Mouse (Mus musculus) MEL (cell line): ENCODE results near the gene Ppox. TPM values are rescaled to one million over a fixed set of nuclear protein-coding genes. Genes with fewer than 3 reads are reported as not detected.

Experiments
- DNase-seq: peaks from one replicate; pipeline ENCODE4 v3.0.0; 2011; ENCODE audit warnings: low read depth, low spot score
- H3K27ac ChIP-seq: 2 replicates; pipeline ENCODE4 v1.5.1; 2012; ENCODE audit warnings: low read depth, mild to moderate bottlenecking, control low read depth, low read length, moderate library complexity; ENCODE audit not compliant: control insufficient read depth
- H3K27me3 ChIP-seq, 2 experiments: fragments of 150-350 bp in 1 of 2; sonication (generic) in 1 of 2; 2 replicates each; pipeline ENCODE4 v1.6.1; 2012; ENCODE audit warnings: low read length in 2 of 2, mild to moderate bottlenecking in 2 of 2, improper control_type of control experiment in 1 of 2, moderate library complexity in 1 of 2; ENCODE audit not compliant: insufficient read depth in 2 of 2, control insufficient read depth in 1 of 2
- H3K36me3 ChIP-seq, 2 experiments: 2 replicates each; pipeline ENCODE4 v1.6.1; 2012 to 2014; ENCODE audit warnings: low read length in 2 of 2, improper control_type of control experiment in 1 of 2, inconsistent platforms in 1 of 2, mild to moderate bottlenecking in 1 of 2; ENCODE audit not compliant: insufficient read depth in 2 of 2, control insufficient read depth in 1 of 2
- H3K4me1 ChIP-seq, 2 experiments: fragments of 150-350 bp in 1 of 2; sonication (generic) in 1 of 2; 2 replicates each; pipeline ENCODE4 v1.6.1; 2012; ENCODE audit warnings: low read length in 2 of 2, improper control_type of control experiment in 1 of 2, mild to moderate bottlenecking in 1 of 2; ENCODE audit not compliant: insufficient read depth in 2 of 2, control insufficient read depth in 1 of 2
- H3K4me3 ChIP-seq, 2 experiments: fragments of 150-350 bp in 1 of 2; sonication (generic) in 1 of 2; 2 replicates each; pipeline ENCODE4 v1.5.1; 2012; ENCODE audit warnings: low read depth in 2 of 2, low read length in 2 of 2, mild to moderate bottlenecking in 2 of 2, moderate library complexity in 2 of 2, control low read depth in 1 of 2, improper control_type of control experiment in 1 of 2; ENCODE audit not compliant: control insufficient read depth in 1 of 2, insufficient read depth in 1 of 2
- H3K79me2 ChIP-seq: 2 replicates; pipeline ENCODE4 v1.6.1; 2012; ENCODE audit warnings: mild to moderate bottlenecking, low read length, moderate library complexity; ENCODE audit not compliant: control insufficient read depth, poor library complexity, insufficient read depth
- H3K9ac ChIP-seq: 2 replicates; pipeline ENCODE4 v1.6.1; 2012; ENCODE audit warnings: low read depth, mild to moderate bottlenecking, control low read depth, low read length, moderate library complexity; ENCODE audit not compliant: control insufficient read depth, poor library complexity, severe bottlenecking
- H3K9me3 ChIP-seq: fragments of 150-350 bp; sonication (generic); replicated peaks from 2 replicates; pipeline ENCODE4 v1.6.1; 2012; ENCODE audit warnings: mild to moderate bottlenecking, low read length, improper control_type of control experiment, moderate library complexity; ENCODE audit not compliant: insufficient read depth
- CHD1 ChIP-seq: IDR thresholded peaks from 2 replicates; pipeline ENCODE4 v1.6.1; 2012; ENCODE audit warnings: low read depth, mild to moderate bottlenecking, inconsistent platforms, low read length, improper control_type of control experiment
- CHD2 ChIP-seq: IDR thresholded peaks from 2 replicates; pipeline ENCODE4 v1.6.1; 2011; ENCODE audit warnings: low read length, improper control_type of control experiment
- CTCF ChIP-seq, 3 experiments: IDR thresholded peaks in 2 of 3; conservative IDR thresholded peaks in 1 of 3; 2 replicates each; pipeline ENCODE4 v1.5.1; 2011 to 2012; ENCODE audit warnings: low read length in 3 of 3, low read depth in 2 of 3, mild to moderate bottlenecking in 2 of 3, improper control_type of control experiment in 1 of 3, inconsistent platforms in 1 of 3, mixed read lengths in 1 of 3, moderate library complexity in 1 of 3; ENCODE audit not compliant: control insufficient read depth in 1 of 3, insufficient read depth in 1 of 3, poor library complexity in 1 of 3, severe bottlenecking in 1 of 3
- E2F4 ChIP-seq: IDR thresholded peaks from 2 replicates; pipeline ENCODE4 v1.6.1; 2011; ENCODE audit warnings: low read depth, low read length, improper control_type of control experiment, borderline replicate concordance
- ELF1 ChIP-seq: IDR thresholded peaks from 2 replicates; pipeline ENCODE4 v1.6.1; 2014; ENCODE audit warnings: low read depth, mild to moderate bottlenecking, inconsistent platforms, low read length, improper control_type of control experiment, moderate library complexity
- EP300 ChIP-seq, 2 experiments: IDR thresholded peaks; 2 replicates each; pipeline ENCODE4 v1.6.1; 2011; ENCODE audit warnings: improper control_type of control experiment in 2 of 2, low read length in 2 of 2, low read depth in 1 of 2, mild to moderate bottlenecking in 1 of 2
- ETS1 ChIP-seq: IDR thresholded peaks from 2 replicates; pipeline ENCODE4 v1.6.1; 2012; ENCODE audit warnings: low read depth, mild to moderate bottlenecking, inconsistent platforms, low read length, improper control_type of control experiment, moderate library complexity
- GABPA ChIP-seq: IDR thresholded peaks from 2 replicates; pipeline ENCODE4 v1.6.1; 2012; ENCODE audit warnings: low read depth, mild to moderate bottlenecking, inconsistent platforms, low read length, improper control_type of control experiment, moderate library complexity
- GATA1 ChIP-seq: IDR thresholded peaks from 2 replicates; pipeline ENCODE4 v1.6.1; 2011; ENCODE audit warnings: low read depth, low read length, improper control_type of control experiment
- MAFK ChIP-seq: IDR thresholded peaks from 2 replicates; pipeline ENCODE4 v1.6.1; 2011; ENCODE audit warnings: low read depth, mild to moderate bottlenecking, low read length, improper control_type of control experiment, borderline replicate concordance
- MAX ChIP-seq: IDR thresholded peaks from 2 replicates; pipeline ENCODE4 v1.6.1; 2011; ENCODE audit warnings: low read length, improper control_type of control experiment
- MXI1 ChIP-seq: IDR thresholded peaks from 2 replicates; pipeline ENCODE4 v1.6.1; 2011; ENCODE audit warnings: mild to moderate bottlenecking, low read depth, low read length, improper control_type of control experiment
- MYC ChIP-seq: IDR thresholded peaks from 2 replicates; pipeline ENCODE4 v1.6.1; 2011; ENCODE audit warnings: low read depth, mild to moderate bottlenecking, low read length, improper control_type of control experiment, moderate library complexity
- NELFE ChIP-seq: IDR thresholded peaks from 2 replicates; pipeline ENCODE4 v1.6.1; 2011; ENCODE audit warnings: low read depth, low read length, improper control_type of control experiment
- NRF1 ChIP-seq: IDR thresholded peaks from 2 replicates; pipeline ENCODE4 v1.6.1; 2014; ENCODE audit warnings: low read depth, mild to moderate bottlenecking, inconsistent platforms, low read length, improper control_type of control experiment, moderate library complexity; ENCODE audit not compliant: poor library complexity, insufficient read depth, severe bottlenecking
- POLR2A ChIP-seq, 2 experiments: IDR thresholded peaks; 2 replicates each; pipeline ENCODE4 v1.6.1; 2011 to 2012; ENCODE audit warnings: low read length in 2 of 2, mild to moderate bottlenecking in 2 of 2, control low read depth in 1 of 2, improper control_type of control experiment in 1 of 2, low read depth in 1 of 2, moderate library complexity in 1 of 2; ENCODE audit not compliant: control insufficient read depth in 1 of 2, insufficient read depth in 1 of 2, poor library complexity in 1 of 2
- POLR2AphosphoS2 ChIP-seq: IDR thresholded peaks from 2 replicates; pipeline ENCODE4 v1.6.1; 2011; ENCODE audit warnings: low read length, improper control_type of control experiment
- POLR2AphosphoS5 ChIP-seq: IDR thresholded peaks from 2 replicates; pipeline ENCODE4 v1.6.1; 2012; ENCODE audit warnings: low read depth, borderline replicate concordance, mild to moderate bottlenecking, inconsistent platforms, low read length, moderate library complexity, mixed read lengths
- RAD21 ChIP-seq: IDR thresholded peaks from 2 replicates; pipeline ENCODE4 v1.6.1; 2011; ENCODE audit warnings: mild to moderate bottlenecking, low read depth, low read length, improper control_type of control experiment
- RCOR1 ChIP-seq: IDR thresholded peaks from 2 replicates; pipeline ENCODE4 v1.6.1; 2012; ENCODE audit warnings: low read depth, mild to moderate bottlenecking, inconsistent platforms, low read length, improper control_type of control experiment
- SIN3A ChIP-seq: IDR thresholded peaks from 2 replicates; pipeline ENCODE4 v1.6.1; 2012; ENCODE audit warnings: low read length, improper control_type of control experiment, inconsistent platforms
- SMC3 ChIP-seq: IDR thresholded peaks from 2 replicates; pipeline ENCODE4 v1.6.1; 2011; ENCODE audit warnings: low read depth, low read length, improper control_type of control experiment
- TAL1 ChIP-seq: IDR thresholded peaks from 2 replicates; pipeline ENCODE4 v1.6.1; 2012; ENCODE audit warnings: mild to moderate bottlenecking, inconsistent platforms, low read length, moderate library complexity, mixed read lengths
- TBP ChIP-seq: IDR thresholded peaks from 2 replicates; pipeline ENCODE4 v1.8.0; 2011; ENCODE audit warnings: low read depth, low read length, improper control_type of control experiment
- TCF12 ChIP-seq: IDR thresholded peaks from 2 replicates; pipeline ENCODE4 v1.6.1; 2014; ENCODE audit warnings: low read depth, mild to moderate bottlenecking, inconsistent platforms, low read length, improper control_type of control experiment, moderate library complexity
- UBTF ChIP-seq: IDR thresholded peaks from 2 replicates; pipeline ENCODE4 v1.6.1; 2012; ENCODE audit warnings: low read depth, mild to moderate bottlenecking, inconsistent platforms, low read length, improper control_type of control experiment, moderate library complexity, borderline replicate concordance; ENCODE audit not compliant: insufficient read depth
- USF1 ChIP-seq: IDR thresholded peaks from 2 replicates; pipeline ENCODE4 v1.6.1; 2014; ENCODE audit warnings: low read depth, mild to moderate bottlenecking, inconsistent platforms, low read length, improper control_type of control experiment, moderate library complexity
- ZC3H11A ChIP-seq: IDR thresholded peaks from 2 replicates; pipeline ENCODE4 v1.6.1; 2012; ENCODE audit warnings: low read depth, mild to moderate bottlenecking, inconsistent platforms, low read length, improper control_type of control experiment
- ZKSCAN1 ChIP-seq: IDR thresholded peaks from 2 replicates; pipeline ENCODE4 v1.6.1; 2012; ENCODE audit warnings: low read depth, mild to moderate bottlenecking, inconsistent platforms, low read length, improper control_type of control experiment, moderate library complexity
- ZMIZ1 ChIP-seq: IDR thresholded peaks from 2 replicates; pipeline ENCODE4 v1.6.1; 2012; ENCODE audit warnings: low read depth, mild to moderate bottlenecking, inconsistent platforms, low read length, improper control_type of control experiment, moderate library complexity
- polyA plus RNA-seq, 2 experiments: library from polyadenylated mRNA; stranded (reverse) in 1 of 2; unstranded in 1 of 2; fragments of >175 nt in 1 of 2; fragments of >200 nt in 1 of 2; gene quantifications; 2 replicates each; pipeline versions ENCODE4 v1.2.1 to v1.2.4; 2012; ENCODE audit warnings: low replicate concordance in 2 of 2, low read depth in 1 of 2; ENCODE audit not compliant: insufficient read length in 2 of 2, insufficient read depth in 1 of 2, missing spikeins in 1 of 2
- total RNA-seq: library from RNA; depleted of rRNA; stranded (reverse); fragments of 300-350 nt; gene quantifications from 2 replicates; pipeline ENCODE4 v1.2.3, GENCODE M21; 2012

Gene Ppox
- total and polyA plus RNA-seq, 3 experiments = 27.0 to 63.6 TPM; not detected in 1

- no peak for DNase-seq
- Histone ChIP-seq H3K4me1 (peaks cover 17 to 30% of the 10 kb centered on the region in 2 experiments), H3K27me3 (no peaks in the 10 kb centered on the region)
- TF ChIP-seq POLR2AphosphoS2 = no peak
- no peak for TF ChIP-seq E2F4
- TF ChIP-seq ZC3H11A = no peak
- TF ChIP-seq RAD21 = no peak
- no peak for TF ChIP-seq EP300 (IDR thresholded peaks at IDR 0.05; ENCODE audit: low read depth in 1 of 2, low read length in 2 of 2)
- TF ChIP-seq MYC = no peak
- TF ChIP-seq SIN3A = no peak
- TF ChIP-seq ELF1 = no peak
- no peak for TF ChIP-seq ETS1
- no peak for TF ChIP-seq POLR2A (IDR thresholded peaks at IDR 0.05; ENCODE audit: control insufficient read depth in 1 of 2, insufficient read depth in 1 of 2, low read depth in 1 of 2, low read length in 2 of 2, poor library complexity in 1 of 2)
- TF ChIP-seq CHD1 = no peak
- TF ChIP-seq GABPA = no peak
- no peak for TF ChIP-seq TBP
- TF ChIP-seq NELFE = no peak
- no peak for TF ChIP-seq TCF12
- no peak for TF ChIP-seq TAL1
- no peak for TF ChIP-seq POLR2AphosphoS5
- no peak for TF ChIP-seq MAFK
- TF ChIP-seq, all 39 proteins: peak for 0
- peak overlapping the region; percentile 67 for H3K9ac ChIP-seq
- H3K4me3 ChIP-seq = peak overlapping the region; percentile 73 to 89
- H3K36me3 ChIP-seq = peaks cover 0 to 29% of the 10 kb centered on the region in 2 experiments; a peak in 2 of 4 replicates
- H3K9me3 ChIP-seq = no peaks in the 10 kb centered on the region
- H3K27ac ChIP-seq = peak overlapping the region; percentile 53
- H3K79me2 ChIP-seq = no peaks in the 10 kb centered on the region; the same call in 1 of the 2 replicates
Measured at GRCm38 (mm10) chr1:171270573-171270900, 10.4 kb downstream of the Ppox start.

GRCm38 (mm10) chr1:171269848-171270572, 11.0 kb downstream of the Ppox start, which contains the start of gene B4galt3:
Gene B4galt3 (plus strand): TSS chr1:171270328.
- H3K4me3 ChIP-seq = peak within 1 kb of the TSS; percentile 73 to 89
- DNase-seq = peak; percentile 94
- H3K27ac ChIP-seq = peak within 1 kb of the TSS; percentile 53
- peak; percentile 65 for TF ChIP-seq MAX
- no peak for TF ChIP-seq RAD21
- peak; percentile 97 for TF ChIP-seq ZMIZ1
- peak; percentile 14; the same call in 1 of the 2 replicates for TF ChIP-seq POLR2AphosphoS5
- TF ChIP-seq UBTF = no peak
- no peak for TF ChIP-seq CHD2
- TF ChIP-seq TBP = peak; percentile 78
- peak; percentile 87 for TF ChIP-seq SIN3A
- TF ChIP-seq MAFK = no peak
- 0 out of 6 replicates have a peak, but pooled peaks of 1 of the 3 experiments have one; percentile 3 for TF ChIP-seq CTCF (IDR thresholded peaks at IDR 0.05 in 2 of 3, conservative IDR thresholded peaks at IDR 0.05 in 1 of 3; ENCODE audit: control insufficient read depth in 1 of 3, insufficient read depth in 1 of 3, low read depth in 2 of 3, low read length in 3 of 3, poor library complexity in 1 of 3, severe bottlenecking in 1 of 3)
- peak; percentile 66 for TF ChIP-seq ELF1
- peak; percentile 46; the same call in 1 of the 2 replicates for TF ChIP-seq NRF1
- no peak for TF ChIP-seq SMC3
- TF ChIP-seq GATA1 = no peak
- peak; percentile 80 for TF ChIP-seq TCF12
- TF ChIP-seq ZKSCAN1 = no peak
- TF ChIP-seq MXI1 = peak; percentile 56; the same call in 1 of the 2 replicates
- TF ChIP-seq USF1 = peak; percentile 51; the same call in 1 of the 2 replicates
- peak in 1 of 2 experiments; percentile 27; a peak in 1 of 4 replicates for TF ChIP-seq EP300 (IDR thresholded peaks at IDR 0.05; ENCODE audit: low read depth in 1 of 2, low read length in 2 of 2)
- TF ChIP-seq RCOR1 = peak; percentile 62; the same call in 1 of the 2 replicates

More at GRCm38 (mm10) chr1:171269848-171270572, 11.0 kb downstream of the Ppox start, which contains the start of gene B4galt3:
- peaks cover 17 to 30% of the 10 kb centered on the region in 2 experiments for H3K4me1 ChIP-seq
- no peaks in the 10 kb centered on the region; the same call in 1 of the 2 replicates for H3K79me2 ChIP-seq
- H3K27me3 ChIP-seq = no peaks in the 10 kb centered on the region
- H3K9me3 ChIP-seq = no peaks in the 10 kb centered on the region
- peak within 1 kb of the TSS; percentile 75 for H3K9ac ChIP-seq
- H3K36me3 ChIP-seq = peaks cover 0 to 29% of the 10 kb centered on the region in 2 experiments; a peak in 2 of 4 replicates
